ENCODE assay signal across 18 mouse cellular contexts in the genomic region with DNA sequence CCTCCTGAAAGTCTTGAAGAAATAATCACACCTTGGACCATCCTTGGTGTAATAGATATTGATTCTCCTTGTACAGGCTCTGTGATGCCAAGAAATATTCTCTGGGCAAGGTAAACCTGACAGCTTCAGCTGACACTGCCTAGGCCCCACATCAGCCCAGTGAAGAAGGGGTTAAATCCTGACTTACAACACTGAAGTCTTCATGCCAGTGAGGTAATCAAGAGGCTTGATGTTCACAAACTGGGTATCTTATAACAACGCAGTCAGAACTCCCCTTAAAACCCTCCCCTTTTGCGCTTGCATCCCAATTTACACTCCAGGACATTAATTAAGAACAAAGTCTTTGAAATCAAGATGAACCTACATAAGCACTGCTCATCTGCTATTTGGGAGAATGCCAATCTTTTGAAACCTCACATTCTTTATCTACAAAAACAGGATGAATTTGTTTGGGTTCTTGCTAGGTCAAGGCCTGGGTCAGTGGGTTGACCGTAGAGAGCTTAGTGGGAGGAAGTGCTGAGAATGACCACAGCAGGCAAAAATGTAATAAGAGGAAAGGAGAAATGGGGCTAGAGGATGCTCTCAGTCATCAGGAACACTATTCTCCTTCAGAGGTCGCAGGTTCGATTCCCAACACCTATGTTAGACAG. TPM values are rescaled to one million over a fixed set of nuclear protein-coding genes. Genes with fewer than 3 reads are reported as not detected.
DNase-seq lines count a peak whose midpoint lies in the region; ATAC-seq and TF ChIP-seq lines count a peak whose summit lies in the region.
"Had no signal": no experiment of that assay in that cellular context is flagged by ENCODE, and none has a peak within 500 bp of the region (broad histone marks: within the 10 kb centered on the region; RNA-seq: fewer than 3 reads in every experiment).

No protein-coding gene starts in this region.

- peak; percentile 41 for DNase-seq in adrenal gland, adult 2 months
- no peak for DNase-seq in adrenal gland, adult 18-20 months (ENCODE audit: low spot score in 2 of 2)
- DNase-seq in midbrain, postnatal 0 days (ENCODE audit: low spot score), result no peak
- DNase-seq in midbrain, embryonic 14.5 days, result no peak
- DNase-seq in kidney, postnatal 36 days, result peak; percentile 23 to 36
- no peak for DNase-seq in heart, adult 2 months
- DNase-seq in cerebellum, postnatal 10 days, result no peak
- DNase-seq: cerebellum, postnatal 14 days; gastrocnemius, adult 2 months; spleen, adult 18-20 months had no signal

- H3K4me3 ChIP-seq in midbrain, postnatal 0 days (ENCODE audit: low read depth, low read length), result no peak overlapping the region
- H3K4me3 ChIP-seq in midbrain, embryonic 14.5 days (replicated peaks; ENCODE audit: low read depth, low read length), result no peak overlapping the region
- no peak overlapping the region for H3K4me3 ChIP-seq in forebrain, embryonic 15.5 days
- H3K4me3 ChIP-seq in heart, adult 2 months, result no peak overlapping the region
- H3K4me3 ChIP-seq: forebrain, embryonic 12.5 days; gastrocnemius, adult 2 months; heart, embryonic 10.5 days; hindbrain, embryonic 10.5 days; intestine, embryonic 15.5 days; limb, embryonic 12.5 days; myocyte had no signal

- no peak for ATAC-seq in midbrain, postnatal 0 days (ENCODE audit: low FRiP score)
- no peak for ATAC-seq in midbrain, embryonic 14.5 days (ENCODE audit: low FRiP score, low TSS enrichment)
- no peak for ATAC-seq in forebrain, embryonic 15.5 days (replicated peaks)
- ATAC-seq: intestine, embryonic 15.5 days had no signal

- WGBS in midbrain, postnatal 0 days, result 74% methylated on average over 5 of the region's 5 CpGs
- WGBS in midbrain, embryonic 14.5 days, result 80% methylated on average over 5 of the region's 5 CpGs
- WGBS in forebrain, embryonic 15.5 days, result 61% methylated on average over 5 of the region's 5 CpGs
- WGBS in heart, adult 2 months, result 58% methylated on average over 5 of the region's 5 CpGs

- peak overlapping the region; percentile 59; the same call in 1 of the 2 replicates for H3K27ac ChIP-seq in midbrain, postnatal 0 days (ENCODE audit: low read depth, low read length)
- no peak overlapping the region for H3K27ac ChIP-seq in midbrain, embryonic 14.5 days (replicated peaks; ENCODE audit: low read depth, low read length)
- H3K27ac ChIP-seq in forebrain, embryonic 15.5 days (replicated peaks), result no peak overlapping the region; the same call in 1 of the 2 replicates
- no peak overlapping the region for H3K27ac ChIP-seq in heart, adult 2 months
- H3K27ac ChIP-seq: forebrain, embryonic 12.5 days; gastrocnemius, adult 2 months; heart, embryonic 10.5 days; hindbrain, embryonic 10.5 days; intestine, embryonic 15.5 days; limb, embryonic 12.5 days; stomach, postnatal 0 days had no signal

- no peak for TF ChIP-seq POLR2A in heart, adult 2 months (IDR thresholded peaks at IDR 0.05; ENCODE audit: insufficient read depth, low read depth, low read length)

- H3K27me3 ChIP-seq in midbrain, postnatal 0 days (ENCODE audit: insufficient read depth, low read length), result no peaks in the 10 kb centered on the region
- no peaks in the 10 kb centered on the region for H3K27me3 ChIP-seq in midbrain, embryonic 14.5 days (ENCODE audit: control insufficient read depth, insufficient read depth, low read length)
- H3K27me3 ChIP-seq in forebrain, embryonic 15.5 days, result no peaks in the 10 kb centered on the region
- no peaks in the 10 kb centered on the region for H3K27me3 ChIP-seq in heart, adult 2 months (ENCODE audit: control insufficient read depth, insufficient read depth, low read length)
- H3K27me3 ChIP-seq: forebrain, embryonic 12.5 days; intestine, embryonic 15.5 days; limb, embryonic 12.5 days had no signal

- TF ChIP-seq CTCF in midbrain, postnatal 0 days (IDR thresholded peaks at IDR 0.05), result no peak
- TF ChIP-seq CTCF in heart, adult 2 months (IDR thresholded peaks at IDR 0.05), result no peak

- intact Hi-C loops in heart, adult 2 months (cut with DNase I), result no loop called here

- no peaks in the 10 kb centered on the region for H3K36me3 ChIP-seq in midbrain, postnatal 0 days (ENCODE audit: insufficient read depth, low read length)
- peaks cover 6% of the 10 kb centered on the region; the same call in 1 of the 2 replicates for H3K36me3 ChIP-seq in midbrain, embryonic 14.5 days (ENCODE audit: control insufficient read depth, insufficient read depth, low read length)
- peaks cover 4% of the 10 kb centered on the region; the same call in 1 of the 2 replicates for H3K36me3 ChIP-seq in forebrain, embryonic 15.5 days
- H3K36me3 ChIP-seq in heart, adult 2 months (ENCODE audit: control insufficient read depth, insufficient read depth, low read length), result no peaks in the 10 kb centered on the region
- H3K36me3 ChIP-seq: heart, embryonic 10.5 days; hindbrain, embryonic 10.5 days; intestine, embryonic 15.5 days; limb, embryonic 12.5 days had no signal

- no peak for TF ChIP-seq EP300 in heart, adult 2 months (IDR thresholded peaks at IDR 0.05; ENCODE audit: insufficient read depth, low read depth, low read length)

- no peaks in the 10 kb centered on the region for H3K9me3 ChIP-seq in midbrain, postnatal 0 days (ENCODE audit: low read length)
- no peaks in the 10 kb centered on the region for H3K9me3 ChIP-seq in midbrain, embryonic 14.5 days (ENCODE audit: control insufficient read depth, low read length)
- H3K9me3 ChIP-seq in forebrain, embryonic 15.5 days, result no peaks in the 10 kb centered on the region
- H3K9me3 ChIP-seq: forebrain, embryonic 12.5 days; heart, embryonic 10.5 days; hindbrain, embryonic 10.5 days; intestine, embryonic 15.5 days; limb, embryonic 12.5 days had no signal

- no peaks in the 10 kb centered on the region for H3K79me2 ChIP-seq in heart, adult 2 months (replicated peaks; ENCODE audit: control insufficient read depth, insufficient read depth, low read length)

- H3K4me2 ChIP-seq in midbrain, postnatal 0 days (ENCODE audit: low read depth, low read length, poor library complexity, severe bottlenecking), result no peak overlapping the region
- H3K4me2 ChIP-seq in midbrain, embryonic 14.5 days (ENCODE audit: low read length), result no peak overlapping the region
- H3K4me2 ChIP-seq in forebrain, embryonic 15.5 days (replicated peaks), result no peak overlapping the region
- H3K4me2 ChIP-seq: forebrain, embryonic 12.5 days; intestine, embryonic 15.5 days; limb, embryonic 12.5 days had no signal

- peaks cover 6% of the 10 kb centered on the region; the same call in 1 of the 2 replicates for H3K4me1 ChIP-seq in midbrain, postnatal 0 days (ENCODE audit: insufficient read depth, low read length)
- H3K4me1 ChIP-seq in midbrain, embryonic 14.5 days (ENCODE audit: control insufficient read depth, insufficient read depth, low read length), result no peaks in the 10 kb centered on the region
- H3K4me1 ChIP-seq in forebrain, embryonic 15.5 days, result peaks cover 10% of the 10 kb centered on the region
- no peaks in the 10 kb centered on the region for H3K4me1 ChIP-seq in heart, adult 2 months (ENCODE audit: control insufficient read depth, insufficient read depth, low read length)
- H3K4me1 ChIP-seq: intestine, embryonic 15.5 days; limb, embryonic 12.5 days had no signal

- no peak overlapping the region for H3K9ac ChIP-seq in midbrain, postnatal 0 days (replicated peaks; ENCODE audit: low read length, poor library complexity, severe bottlenecking)
- no peak overlapping the region for H3K9ac ChIP-seq in midbrain, embryonic 14.5 days (replicated peaks; ENCODE audit: low read length)
- no peak overlapping the region for H3K9ac ChIP-seq in forebrain, embryonic 15.5 days (replicated peaks)
- H3K9ac ChIP-seq in heart, adult 2 months (ENCODE audit: low read depth, low read length), result no peak overlapping the region
- H3K9ac ChIP-seq: forebrain, embryonic 12.5 days; intestine, embryonic 15.5 days; limb, embryonic 12.5 days had no signal

RNA-seq across cellular contexts. Expression of a gene that starts 43.8 kb away (rescaled TPM):
- 10 to 100 TPM; 75.4 to 84.4 TPM for total RNA-seq in adrenal gland, adult 2 months (2021)
- polyA plus RNA-seq in adrenal gland, adult 2 months (2012; rRNA removed), result 7.3 and 12.6 TPM in 2 replicates
- 10 to 100 TPM; 70.4 to 77.9 TPM for total RNA-seq in adrenal gland, adult 18-20 months (2021)
- 72.8 and 85.3 TPM in 2 replicates for total RNA-seq in midbrain, postnatal 0 days (2014; rRNA removed)
- 131 and 137 TPM in 2 replicates for polyA plus RNA-seq in midbrain, postnatal 0 days (2015; fragmentation: Nextera tagmentation; extraction: Ambion mirVana)
- 178 and 196 TPM in 2 replicates for polyA plus RNA-seq in midbrain, embryonic 14.5 days (2014; fragmentation: Nextera tagmentation; extraction: Ambion mirVana)
- polyA plus RNA-seq in forebrain, embryonic 15.5 days (2015; fragmentation: Nextera tagmentation; extraction: Ambion mirVana), result 188 and 190 TPM in 2 replicates
- 10 to 100 TPM; 56.8 to 71.3 TPM for total RNA-seq in heart, adult 2 months (2021)
- 33.1 and 51.0 TPM in 2 replicates for polyA plus RNA-seq in heart, adult 2 months (2012; rRNA removed)

Comparison
In these comparisons a context has a peak if more than half of its experiments do, and no peak if none do; other contexts are left out.
1. DNase-seq: peak in adrenal gland, adult 2 months (single experiment) and kidney, postnatal 36 days (2 of 2); none in adrenal gland, adult 18-20 months (0 of 2), midbrain, postnatal 0 days (single experiment), midbrain, embryonic 14.5 days (single experiment), heart, adult 2 months (0 of 2) and cerebellum, postnatal 10 days (0 of 2).